Mouse (Mus musculus): ENCODE data around the gene Snapc4. TPM values are rescaled to one million over a fixed set of nuclear protein-coding genes. Genes with fewer than 3 reads are reported as not detected.

Gene Snapc4
- 10 to 100 TPM; 66.3 to 68.0 TPM for total RNA-seq (2021)
- long read RNA-seq, experiment 1, full-length matches to known transcripts, result 4 of 19 reads
- long read RNA-seq, experiment 1, partial matches to known transcripts, result 8 of 19 reads
- long read RNA-seq, experiment 1, other reads (novel, unspliced or antisense), result 7 of 19 reads
- long read RNA-seq, experiment 2, full-length matches to known transcripts, result 2 of 23 reads
- long read RNA-seq, experiment 2, partial matches to known transcripts, result 6 of 23 reads
- long read RNA-seq, experiment 2, other reads (novel, unspliced or antisense), result 15 of 23 reads

GRCm38 (mm10) chr2:26380131-26380771 is at the start of gene Snapc4:
TSS of gene Snapc4 (minus strand) at chr2:26380653.
- intact Hi-C loops (cut with DNase I), result no loop called here
- DNase-seq (ENCODE audit: low spot score in 2 of 2), result peak; percentile 83 to 85

GRCm38 (mm10) chr2:26429851-26430250 is 49.4 kb upstream of the Snapc4 start:
- intact Hi-C loops (cut with DNase I), result no loop called here
- DNase-seq (ENCODE audit: low spot score in 2 of 2), result no peak

GRCm38 (mm10) chr2:26424541-26424940 is 44.1 kb upstream of the Snapc4 start:
- no peak for DNase-seq (ENCODE audit: low spot score in 2 of 2)
- intact Hi-C loops (cut with DNase I), result no loop called here

GRCm38 (mm10) chr2:26423086-26423485 is 42.6 kb upstream of the Snapc4 start:
- intact Hi-C loops (cut with DNase I), result no loop called here
- DNase-seq (ENCODE audit: low spot score in 2 of 2), result no peak

GRCm38 (mm10) chr2:26421969-26422368 is 41.5 kb upstream of the Snapc4 start:
- no peak for DNase-seq (ENCODE audit: low spot score in 2 of 2)
- intact Hi-C loops (cut with DNase I), result no loop called here

- DNase-seq (ENCODE audit: low spot score in 2 of 2), result no peak
- intact Hi-C loops (cut with DNase I), result no loop called here
Observed at GRCm38 (mm10) chr2:26418120-26418519, 37.7 kb upstream of the Snapc4 start.

- DNase-seq (ENCODE audit: low spot score in 2 of 2), result no peak
- intact Hi-C loops (cut with DNase I), result no loop called here
Observed at GRCm38 (mm10) chr2:26417066-26417465, 36.6 kb upstream of the Snapc4 start.

- intact Hi-C loops (cut with DNase I), result no loop called here
Observed at GRCm38 (mm10) chr2:26410931-26411411, 30.5 kb upstream of the Snapc4 start.

GRCm38 (mm10) chr2:26410091-26410490 is 29.6 kb upstream of the Snapc4 start:
- intact Hi-C loops (cut with DNase I), result no loop called here
- DNase-seq (ENCODE audit: low spot score in 2 of 2), result no peak

More at GRCm38 (mm10) chr2:26410931-26411411, 30.5 kb upstream of the Snapc4 start:
- DNase-seq (ENCODE audit: low spot score in 2 of 2), result no peak

- intact Hi-C loops (cut with DNase I), result no loop called here
- no peak for DNase-seq (ENCODE audit: low spot score in 2 of 2)
Observed at GRCm38 (mm10) chr2:26409362-26409761, 28.9 kb upstream of the Snapc4 start.

- intact Hi-C loops (cut with DNase I), result no loop called here
- peak; percentile 94 to 97 for DNase-seq (ENCODE audit: low spot score in 2 of 2)
Observed at GRCm38 (mm10) chr2:26408515-26409356, 28.3 kb upstream of the Snapc4 start, which contains the start of gene Inpp5e. TSS of gene Inpp5e (minus strand) at chr2:26409203.

GRCm38 (mm10) chr2:26403306-26403705 is 22.9 kb upstream of the Snapc4 start:
- no peak for DNase-seq (ENCODE audit: low spot score in 2 of 2)
- intact Hi-C loops (cut with DNase I), result no loop called here

- intact Hi-C loops (cut with DNase I), result no loop called here
- no peak for DNase-seq (ENCODE audit: low spot score in 2 of 2)
Observed at GRCm38 (mm10) chr2:26402265-26402664, 21.8 kb upstream of the Snapc4 start.

GRCm38 (mm10) chr2:26401023-26401422 is 20.6 kb upstream of the Snapc4 start:
- intact Hi-C loops (cut with DNase I), result no loop called here
- no peak for DNase-seq (ENCODE audit: low spot score in 2 of 2)

- DNase-seq (ENCODE audit: low spot score in 2 of 2), result no peak
- intact Hi-C loops (cut with DNase I), result no loop called here
Observed at GRCm38 (mm10) chr2:26400296-26400695, 19.8 kb upstream of the Snapc4 start.

- intact Hi-C loops (cut with DNase I), result no loop called here
- DNase-seq (ENCODE audit: low spot score in 2 of 2), result no peak
Observed at GRCm38 (mm10) chr2:26399647-26400046, 19.2 kb upstream of the Snapc4 start.

GRCm38 (mm10) chr2:26398978-26399377 is 18.5 kb upstream of the Snapc4 start:
- no peak for DNase-seq (ENCODE audit: low spot score in 2 of 2)
- intact Hi-C loops (cut with DNase I), result no loop called here

- intact Hi-C loops (cut with DNase I), result loop anchor here (2.0 kb wide), 1 partner anchor 15 kb away; no protein-coding TSS in a partner anchor
- DNase-seq (ENCODE audit: low spot score in 2 of 2), result no peak
Observed at GRCm38 (mm10) chr2:26391617-26392016, 11.2 kb upstream of the Snapc4 start.

- intact Hi-C loops (cut with DNase I), result loop anchor here (2.0 kb wide), 1 partner anchor 16 kb away; no protein-coding TSS in a partner anchor
- no peak for DNase-seq (ENCODE audit: low spot score in 2 of 2)
Observed at GRCm38 (mm10) chr2:26390954-26391353, 10.5 kb upstream of the Snapc4 start.

- intact Hi-C loops (cut with DNase I), result no loop called here
- DNase-seq (ENCODE audit: low spot score in 2 of 2), result peak; percentile 72 to 87
Observed at GRCm38 (mm10) chr2:26389154-26389690, 8.8 kb upstream of the Snapc4 start, which contains the start of the genes Entr1 and Pmpca. TSS of gene Entr1 (minus strand) at chr2:26389316. TSS of gene Pmpca (plus strand) at chr2:26389339.
